Mouse (Mus musculus): ENCODE data around the gene Cdk5rap2. TPM values are rescaled to one million over a fixed set of nuclear protein-coding genes. Genes with fewer than 3 reads are reported as not detected.

The Cdk5rap2 gene
- polyA plus RNA-seq, 1 experiment from 2014 or later = 16.2 TPM

DNA sequence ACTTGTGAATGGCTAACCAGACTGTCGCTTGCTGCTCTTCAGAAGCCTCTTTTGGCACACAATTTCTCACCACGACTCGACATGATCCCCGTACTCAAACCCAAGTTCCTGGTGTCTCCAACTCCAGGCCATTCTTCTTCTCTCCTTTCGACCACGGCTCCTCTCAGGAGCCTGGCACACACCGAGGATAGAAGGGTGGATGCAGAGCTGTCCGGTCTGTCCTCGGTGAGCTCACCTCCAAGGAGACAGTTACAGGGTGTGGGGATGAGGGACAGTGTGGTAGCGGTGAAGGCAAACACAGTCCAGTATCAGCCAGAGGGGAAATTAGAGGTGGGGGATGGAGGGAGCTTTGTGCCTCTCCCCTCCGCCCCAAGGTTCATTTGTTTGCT, 149.8 kb downstream of the Cdk5rap2 start:
- Histone ChIP-seq H3K9ac (ENCODE audit: low read length) (no peak overlapping the region), H3K27me3 (ENCODE audit: control insufficient read depth, insufficient read depth, low read depth, low read length) (no peaks in the 10 kb centered on the region), H3K36me3 (ENCODE audit: control insufficient read depth, insufficient read depth, low read length) (peaks cover 10% of the 10 kb centered on the region; the same call in 1 of the 2 replicates), H3K4me1 (replicated peaks; ENCODE audit: control insufficient read depth, insufficient read depth, low read length) (no peaks in the 10 kb centered on the region), H3K4me2 (ENCODE audit: low read depth, low read length) (no peak overlapping the region), H3K4me3 (ENCODE audit: low read length) (no peak overlapping the region), H3K27ac (ENCODE audit: low read length) (no peak overlapping the region), H3K9me3 (ENCODE audit: control insufficient read depth, low read length) (no peaks in the 10 kb centered on the region)
- 85% methylated on average over 11 of the region's 11 CpGs for WGBS
- ATAC-seq (ENCODE audit: low read depth) = no peak

DNA sequence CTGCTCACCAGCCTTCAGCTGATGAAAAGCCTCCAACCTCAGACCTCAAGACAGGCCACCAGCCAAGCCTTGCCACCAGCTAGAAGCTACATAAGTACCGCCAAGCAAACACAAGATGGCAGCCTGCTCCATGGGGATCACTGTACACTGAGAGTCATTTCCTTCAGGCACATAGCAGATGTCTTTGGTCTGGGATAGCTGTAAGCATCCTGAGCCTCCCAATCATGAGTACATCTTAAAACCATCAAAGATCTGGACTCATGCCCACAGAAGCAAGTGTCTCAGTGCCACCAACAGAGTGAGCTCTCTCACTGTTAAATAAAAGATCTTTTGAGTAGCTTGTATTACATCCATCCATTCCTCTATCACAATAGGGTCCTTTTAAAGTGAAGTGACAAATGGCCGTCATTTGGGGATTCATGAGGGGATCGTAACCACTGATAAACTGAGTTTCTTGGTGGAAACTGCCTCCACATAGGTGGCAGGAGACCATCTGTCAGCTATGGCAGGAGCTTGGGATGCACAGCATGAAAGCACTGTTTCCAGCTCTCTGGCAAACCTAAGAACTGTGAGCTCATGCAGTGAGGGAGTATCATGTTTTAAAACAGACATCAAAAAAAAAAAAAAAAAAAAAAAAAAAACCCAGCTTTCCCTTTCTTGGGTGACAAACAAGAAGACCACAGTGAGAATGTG, 150.4 kb downstream of the Cdk5rap2 start:
- H3K9ac ChIP-seq (ENCODE audit: low read length) = no peak overlapping the region
- no peaks in the 10 kb centered on the region for H3K4me1 ChIP-seq (replicated peaks; ENCODE audit: control insufficient read depth, insufficient read depth, low read length)
- peaks cover 11% of the 10 kb centered on the region; the same call in 1 of the 2 replicates for H3K36me3 ChIP-seq (ENCODE audit: control insufficient read depth, insufficient read depth, low read length)
- no peak overlapping the region for H3K4me3 ChIP-seq (ENCODE audit: low read length)
- WGBS = 85% methylated on average over 3 of the region's 3 CpGs
- H3K27me3 ChIP-seq (ENCODE audit: control insufficient read depth, insufficient read depth, low read depth, low read length) = no peaks in the 10 kb centered on the region
- H3K27ac ChIP-seq (ENCODE audit: low read length) = no peak overlapping the region
- no peaks in the 10 kb centered on the region for H3K9me3 ChIP-seq (ENCODE audit: control insufficient read depth, low read length)
- no peak overlapping the region for H3K4me2 ChIP-seq (ENCODE audit: low read depth, low read length)
- no peak for ATAC-seq (ENCODE audit: low read depth)

DNA sequence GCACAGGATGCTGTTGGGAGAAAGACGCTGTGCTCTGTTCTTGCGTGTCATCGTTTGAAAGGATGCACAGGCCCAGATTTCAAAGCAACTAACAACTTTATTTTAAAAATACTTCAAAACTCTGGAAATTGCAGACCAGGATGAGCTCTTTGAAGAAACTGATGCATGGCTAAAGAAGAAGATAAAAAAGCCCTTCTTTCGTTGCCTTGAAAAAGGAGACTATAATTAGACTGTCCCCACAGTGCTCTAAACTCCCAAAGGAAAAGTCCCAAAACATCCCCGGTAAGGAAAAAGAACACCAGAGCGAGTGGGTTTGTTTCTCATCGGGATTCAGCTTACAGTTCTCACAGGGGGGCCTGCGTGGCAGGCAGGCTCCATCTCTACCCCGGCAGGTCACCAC, 151.4 kb downstream of the Cdk5rap2 start:
- WGBS = 73% methylated on average over 9 of the region's 9 CpGs
- Histone ChIP-seq H3K4me2 (ENCODE audit: low read depth, low read length) (no peak overlapping the region), H3K27ac (ENCODE audit: low read length) (no peak overlapping the region), H3K4me1 (replicated peaks; ENCODE audit: control insufficient read depth, insufficient read depth, low read length) (no peaks in the 10 kb centered on the region), H3K27me3 (ENCODE audit: control insufficient read depth, insufficient read depth, low read depth, low read length) (no peaks in the 10 kb centered on the region), H3K4me3 (ENCODE audit: low read length) (no peak overlapping the region), H3K9me3 (ENCODE audit: control insufficient read depth, low read length) (no peaks in the 10 kb centered on the region), H3K36me3 (ENCODE audit: control insufficient read depth, insufficient read depth, low read length) (peaks cover 7% of the 10 kb centered on the region; the same call in 1 of the 2 replicates), H3K9ac (ENCODE audit: low read length) (no peak overlapping the region)
- no peak for ATAC-seq (ENCODE audit: low read depth)

DNA sequence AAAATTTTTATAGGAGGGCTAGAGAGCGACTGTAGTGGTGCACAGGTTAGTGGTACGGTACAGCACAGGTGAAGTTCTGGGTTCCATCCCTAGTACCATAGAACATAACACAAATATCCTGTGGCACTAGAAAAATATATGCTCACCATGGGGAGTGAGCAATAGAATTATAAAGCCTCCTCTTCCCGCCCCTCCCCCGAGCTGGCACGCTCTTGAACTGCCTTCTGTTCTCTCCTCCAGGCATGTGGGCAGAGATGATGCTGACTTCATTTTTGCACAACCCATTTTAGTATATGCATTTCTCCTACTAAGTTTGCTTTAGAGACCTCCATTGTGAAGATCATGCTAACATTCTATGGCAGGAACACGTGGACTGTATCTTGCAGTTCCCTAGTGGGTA, 152.0 kb downstream of the Cdk5rap2 start:
- WGBS = 89% methylated on average over 6 of the region's 6 CpGs
- ATAC-seq (ENCODE audit: low read depth) = no peak
- H3K4me1 ChIP-seq (replicated peaks; ENCODE audit: control insufficient read depth, insufficient read depth, low read length) = no peaks in the 10 kb centered on the region
- no peak overlapping the region for H3K27ac ChIP-seq (ENCODE audit: low read length)
- H3K9ac ChIP-seq (ENCODE audit: low read length) = no peak overlapping the region
- no peaks in the 10 kb centered on the region for H3K27me3 ChIP-seq (ENCODE audit: control insufficient read depth, insufficient read depth, low read depth, low read length)
- no peak overlapping the region for H3K4me3 ChIP-seq (ENCODE audit: low read length)
- no peak overlapping the region for H3K4me2 ChIP-seq (ENCODE audit: low read depth, low read length)
- peaks cover 7% of the 10 kb centered on the region; the same call in 1 of the 2 replicates for H3K36me3 ChIP-seq (ENCODE audit: control insufficient read depth, insufficient read depth, low read length)
- no peaks in the 10 kb centered on the region for H3K9me3 ChIP-seq (ENCODE audit: control insufficient read depth, low read length)

DNA sequence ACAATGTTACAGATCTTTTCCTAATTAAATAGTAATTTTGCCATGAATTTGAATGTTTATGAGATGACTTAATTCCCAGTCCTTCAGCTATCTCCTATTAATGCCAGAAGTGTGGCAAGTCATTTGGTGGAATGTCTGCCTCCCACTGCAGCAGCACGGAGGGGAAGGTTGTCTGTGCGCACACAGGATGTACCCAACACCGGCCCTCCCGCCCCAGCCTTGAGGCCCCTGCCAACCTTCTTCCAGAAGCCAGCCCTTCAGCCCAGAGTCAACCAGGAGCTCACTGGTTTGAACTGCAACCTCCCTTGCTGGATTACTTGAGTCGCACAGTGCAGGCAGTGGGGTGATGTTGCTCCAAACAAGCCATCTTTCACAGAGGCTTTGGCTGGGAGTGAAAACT, 158.5 kb downstream of the Cdk5rap2 start:
- Histone ChIP-seq H3K4me3 (ENCODE audit: low read length) (no peak overlapping the region), H3K27ac (ENCODE audit: low read length) (no peak overlapping the region), H3K36me3 (ENCODE audit: control insufficient read depth, insufficient read depth, low read length) (peaks cover 11% of the 10 kb centered on the region; the same call in 1 of the 2 replicates), H3K27me3 (ENCODE audit: control insufficient read depth, insufficient read depth, low read depth, low read length) (no peaks in the 10 kb centered on the region), H3K4me1 (replicated peaks; ENCODE audit: control insufficient read depth, insufficient read depth, low read length) (no peaks in the 10 kb centered on the region), H3K9ac (ENCODE audit: low read length) (no peak overlapping the region), H3K4me2 (ENCODE audit: low read depth, low read length) (no peak overlapping the region), H3K9me3 (ENCODE audit: control insufficient read depth, low read length) (no peaks in the 10 kb centered on the region)
- WGBS = 84% methylated on average over 5 of the region's 5 CpGs
- no peak for ATAC-seq (ENCODE audit: low read depth)

DNA sequence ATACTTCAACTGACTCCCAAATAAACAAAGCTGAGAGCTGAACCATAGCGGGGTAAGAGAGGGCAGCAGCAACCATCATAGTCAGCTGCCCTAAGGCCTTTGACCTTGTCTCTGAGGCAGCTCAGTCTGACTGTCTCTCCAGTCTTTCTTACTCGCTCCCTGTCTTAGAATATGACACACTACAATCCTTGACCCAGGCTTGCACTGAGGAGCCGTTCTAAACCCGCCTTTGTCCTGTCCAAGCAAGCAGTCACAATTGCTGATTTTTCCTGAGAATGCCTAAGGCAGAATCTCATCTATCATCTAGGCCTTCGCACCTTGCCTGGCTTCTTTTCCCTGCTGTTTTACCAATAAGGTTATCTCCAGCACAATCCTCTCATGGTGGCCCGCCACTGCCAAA, 164.5 kb downstream of the Cdk5rap2 start:
- Histone ChIP-seq H3K4me2 (ENCODE audit: low read depth, low read length) (no peak overlapping the region), H3K27me3 (ENCODE audit: control insufficient read depth, insufficient read depth, low read depth, low read length) (no peaks in the 10 kb centered on the region), H3K9ac (ENCODE audit: low read length) (no peak overlapping the region), H3K4me3 (ENCODE audit: low read length) (no peak overlapping the region), H3K9me3 (ENCODE audit: control insufficient read depth, low read length) (no peaks in the 10 kb centered on the region), H3K27ac (ENCODE audit: low read length) (no peak overlapping the region), H3K4me1 (replicated peaks; ENCODE audit: control insufficient read depth, insufficient read depth, low read length) (no peaks in the 10 kb centered on the region), H3K36me3 (ENCODE audit: control insufficient read depth, insufficient read depth, low read length) (peaks cover 22% of the 10 kb centered on the region; the same call in 1 of the 2 replicates)
- no peak for ATAC-seq (ENCODE audit: low read depth)
- WGBS = 58% methylated on average over 6 of the region's 6 CpGs

DNA sequence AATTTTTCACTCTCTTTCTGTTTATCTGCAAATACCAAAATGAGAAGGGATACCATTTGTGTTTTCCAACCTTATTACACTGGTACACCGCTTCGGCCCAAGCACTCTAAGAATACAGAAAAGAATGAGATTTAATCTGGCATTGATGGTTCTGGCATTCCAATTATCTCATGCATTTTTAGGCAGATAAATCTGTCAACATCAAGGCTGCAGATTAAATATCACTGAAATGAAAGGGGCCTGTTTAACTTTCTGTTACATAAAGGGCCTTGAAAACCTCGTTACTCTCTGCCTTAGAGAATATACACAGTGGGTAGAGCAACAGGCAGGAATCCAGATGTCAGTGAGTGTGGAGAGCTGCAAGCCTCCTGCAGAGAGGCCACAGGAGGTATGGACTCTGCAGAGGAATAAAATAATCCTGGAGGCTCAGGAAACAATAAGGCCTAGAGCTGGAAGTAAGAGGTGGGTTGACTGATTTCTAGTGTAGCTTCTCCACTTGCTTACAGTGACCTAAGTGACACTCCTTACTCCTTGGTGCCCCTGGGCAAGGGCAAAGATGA, 166.6 kb downstream of the Cdk5rap2 start:
- Histone ChIP-seq H3K4me3 (ENCODE audit: low read length) (no peak overlapping the region), H3K36me3 (ENCODE audit: control insufficient read depth, insufficient read depth, low read length) (peaks cover 24% of the 10 kb centered on the region), H3K4me2 (ENCODE audit: low read depth, low read length) (no peak overlapping the region), H3K27me3 (ENCODE audit: control insufficient read depth, insufficient read depth, low read depth, low read length) (no peaks in the 10 kb centered on the region), H3K27ac (ENCODE audit: low read length) (no peak overlapping the region), H3K4me1 (replicated peaks; ENCODE audit: control insufficient read depth, insufficient read depth, low read length) (no peaks in the 10 kb centered on the region), H3K9me3 (ENCODE audit: control insufficient read depth, low read length) (no peaks in the 10 kb centered on the region), H3K9ac (ENCODE audit: low read length) (no peak overlapping the region)
- 49% methylated on average over 3 of the region's 3 CpGs for WGBS
- no peak for ATAC-seq (ENCODE audit: low read depth)

DNA sequence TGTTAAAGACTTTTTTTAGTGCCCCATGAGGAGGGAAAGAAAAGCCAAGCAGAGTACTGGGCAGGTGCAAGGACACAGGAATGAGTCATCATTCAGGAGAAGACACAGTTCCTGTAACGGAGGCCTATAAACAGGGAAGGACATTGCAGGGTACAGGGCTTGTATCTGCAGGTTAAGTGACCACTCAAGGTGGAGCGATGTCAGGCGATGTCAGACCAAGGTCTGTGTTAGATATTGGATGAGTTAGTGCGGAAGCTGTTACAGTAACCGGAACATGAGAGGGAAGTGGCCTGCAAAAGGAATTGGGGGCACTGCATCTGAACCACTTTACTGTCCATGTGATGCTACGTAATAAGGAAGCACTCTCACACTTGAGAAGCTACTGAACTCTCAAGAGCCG, 170.5 kb downstream of the Cdk5rap2 start:
- Histone ChIP-seq H3K36me3 (ENCODE audit: control insufficient read depth, insufficient read depth, low read length) (peaks cover 33% of the 10 kb centered on the region), H3K9ac (ENCODE audit: low read length) (no peak overlapping the region), H3K27ac (ENCODE audit: low read length) (no peak overlapping the region), H3K4me1 (replicated peaks; ENCODE audit: control insufficient read depth, insufficient read depth, low read length) (no peaks in the 10 kb centered on the region), H3K9me3 (ENCODE audit: control insufficient read depth, low read length) (no peaks in the 10 kb centered on the region), H3K27me3 (ENCODE audit: control insufficient read depth, insufficient read depth, low read depth, low read length) (no peaks in the 10 kb centered on the region), H3K4me2 (ENCODE audit: low read depth, low read length) (no peak overlapping the region), H3K4me3 (ENCODE audit: low read length) (no peak overlapping the region)
- no peak for ATAC-seq (ENCODE audit: low read depth)
- WGBS = 89% methylated on average over 7 of the region's 7 CpGs

DNA sequence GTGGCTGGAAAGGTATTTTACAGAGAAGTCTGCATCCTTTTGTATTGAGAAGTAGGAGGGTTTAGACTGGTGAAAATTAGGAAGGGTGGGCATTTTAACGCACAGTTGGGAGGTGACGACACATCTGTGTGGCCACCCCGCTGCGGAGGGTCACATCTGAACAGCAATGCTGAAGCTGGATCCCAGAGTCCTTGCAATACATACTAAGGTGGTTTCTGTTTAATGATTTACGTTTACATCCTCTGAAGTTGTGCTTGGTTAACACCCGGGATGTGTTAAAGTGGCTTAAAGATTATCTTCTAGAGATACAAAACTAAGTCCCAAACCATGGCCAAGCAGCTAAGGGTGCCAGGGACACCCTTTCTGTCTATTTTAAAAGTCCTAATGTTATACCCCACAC, 171.4 kb downstream of the Cdk5rap2 start:
- Histone ChIP-seq H3K27me3 (ENCODE audit: control insufficient read depth, insufficient read depth, low read depth, low read length) (no peaks in the 10 kb centered on the region), H3K4me2 (ENCODE audit: low read depth, low read length) (no peak overlapping the region), H3K27ac (ENCODE audit: low read length) (no peak overlapping the region), H3K9ac (ENCODE audit: low read length) (no peak overlapping the region), H3K9me3 (ENCODE audit: control insufficient read depth, low read length) (no peaks in the 10 kb centered on the region), H3K36me3 (ENCODE audit: control insufficient read depth, insufficient read depth, low read length) (peaks cover 32% of the 10 kb centered on the region), H3K4me3 (ENCODE audit: low read length) (no peak overlapping the region), H3K4me1 (replicated peaks; ENCODE audit: control insufficient read depth, insufficient read depth, low read length) (no peaks in the 10 kb centered on the region)
- ATAC-seq (ENCODE audit: low read depth) = no peak
- 90% methylated on average over 6 of the region's 6 CpGs for WGBS
